Mouse (Mus musculus) embryonic fibroblast, embryonic 13.5 days (primary cell): ENCODE measurements at regions not wholly inside any gene's neighbourhood (a gene's known extent, or its start where the extent isn't known, plus 50 kb on each side); places are given as distances from the start of the nearest gene placed in this dataset.

Source experiments
- CTCF ChIP-seq: IDR thresholded peaks from 2 replicates; pipeline ENCODE4 v1.5.1; 2011; ENCODE audit warnings: mild to moderate bottlenecking, control low read depth, low read length, moderate library complexity, borderline replicate concordance; ENCODE audit not compliant: insufficient read depth
- POLR2A ChIP-seq: IDR thresholded peaks from 2 replicates; pipeline ENCODE4 v1.6.1; 2011; ENCODE audit warnings: low read depth, mild to moderate bottlenecking, control low read depth, low read length, moderate library complexity

DNA sequence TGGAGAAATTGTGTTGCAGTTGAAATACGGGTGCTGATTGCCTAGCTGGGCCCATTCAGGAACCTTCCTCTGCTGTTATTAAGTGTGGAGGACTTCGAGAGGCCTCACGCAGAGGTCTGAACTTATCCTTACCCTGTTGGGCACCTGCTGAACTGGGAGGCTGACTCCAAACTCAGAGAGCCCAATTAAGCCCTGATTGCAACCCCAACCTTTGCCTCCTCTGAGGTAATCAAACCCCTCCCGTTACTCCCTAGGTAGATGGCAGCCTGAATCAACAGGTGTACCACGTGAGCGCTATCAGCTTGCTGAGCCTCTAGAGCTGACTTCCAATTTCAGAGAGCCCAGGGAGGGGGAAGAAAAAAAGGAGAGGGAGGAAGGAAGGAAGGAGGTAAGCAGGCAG lies 79.9 kb upstream of the Dscam start:
- TF ChIP-seq CTCF: no peak
- no peak for TF ChIP-seq POLR2A
